Mouse (Mus musculus): Measurements from ENCODE around the gene St14. TPM values are rescaled to one million over a fixed set of nuclear protein-coding genes. Genes with fewer than 3 reads are reported as not detected.
"Not testable (repeated sequence)": the region's sequence is repeated elsewhere in the genome, so short reads cannot be mapped to it uniquely, and the experiment has no call there.

The St14 gene
- 2.6 TPM in 1 of 2 replicates, not detected in the other for polyA plus RNA-seq (2012; ENCODE audit: insufficient read depth, low replicate concordance)

- TF ChIP-seq GATA1 (IDR thresholded peaks at IDR 0.05; ENCODE audit: borderline replicate concordance, low read length) (no peak), FLI1 (IDR thresholded peaks at IDR 0.05; ENCODE audit: low read length) (no peak)
- H3K36me3 ChIP-seq (replicated peaks; ENCODE audit: low read length): no peaks in the 10 kb centered on the region
- no peaks in the 10 kb centered on the region for H3K9me3 ChIP-seq
- H3K4me3 ChIP-seq (replicated peaks): peak within 1 kb of the TSS; percentile 91
- H3K27me3 ChIP-seq (replicated peaks): peaks cover 93% of the 10 kb centered on the region
- peaks cover 58% of the 10 kb centered on the region for H3K4me1 ChIP-seq
Measured at GRCm38 (mm10) chr9:31131205-31131968, at the start of gene St14. TSS of gene St14 (minus strand) at chr9:31131853.

GRCm38 (mm10) chr9:31177692-31178091, 46.0 kb upstream of the St14 start:
- Histone ChIP-seq H3K9me3 (no peaks in the 10 kb centered on the region), H3K4me1 (peaks cover 13% of the 10 kb centered on the region; the same call in 1 of the 2 replicates), H3K36me3 (replicated peaks; ENCODE audit: low read length) (no peaks in the 10 kb centered on the region), H3K4me3 (replicated peaks) (no peak overlapping the region), H3K27me3 (replicated peaks) (peaks cover 3% of the 10 kb centered on the region)
- TF ChIP-seq GATA1 (IDR thresholded peaks at IDR 0.05; ENCODE audit: borderline replicate concordance, low read length): no peak
- no peak for TF ChIP-seq FLI1 (IDR thresholded peaks at IDR 0.05; ENCODE audit: low read length)

DNA sequence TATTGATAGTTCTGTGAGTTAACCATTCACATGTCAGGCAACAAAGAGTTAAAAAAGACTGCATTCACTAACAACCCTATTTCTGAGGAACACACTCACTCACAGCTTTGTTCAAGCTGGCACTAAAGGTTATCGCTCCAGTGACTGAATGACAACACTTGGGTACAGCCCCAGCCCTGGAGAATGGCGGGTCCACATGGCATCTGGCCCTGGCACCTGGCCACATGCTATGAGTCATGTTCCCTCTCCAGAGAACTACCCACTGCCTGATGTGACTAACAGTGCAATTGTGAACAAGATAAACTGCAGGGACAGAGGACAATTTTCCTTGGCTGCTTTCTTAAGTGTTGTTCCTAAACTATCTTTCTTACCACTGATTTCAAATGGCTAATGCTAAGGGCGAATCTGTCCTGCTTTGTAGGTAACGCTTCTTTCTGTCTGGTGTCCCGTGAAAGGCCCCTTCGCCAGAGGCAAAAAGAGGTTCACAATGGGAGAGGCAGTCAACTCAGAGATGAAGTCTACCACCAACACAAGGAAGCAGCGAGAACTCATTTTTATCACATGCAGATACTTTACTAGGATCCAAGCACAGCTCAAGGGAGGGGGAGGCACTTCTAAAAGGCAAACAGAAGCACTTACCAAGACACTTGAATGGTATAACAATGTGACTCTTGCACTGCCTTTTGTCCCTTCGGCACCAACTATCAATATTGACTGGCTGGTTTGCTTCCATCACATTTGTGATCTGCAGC, 44.9 kb upstream of the St14 start:
- Histone ChIP-seq H3K9me3 (no peaks in the 10 kb centered on the region), H3K36me3 (replicated peaks; ENCODE audit: low read length) (no peaks in the 10 kb centered on the region), H3K4me3 (replicated peaks) (no peak overlapping the region), H3K4me1 (peaks cover 13% of the 10 kb centered on the region; the same call in 1 of the 2 replicates), H3K27me3 (replicated peaks) (peaks cover 5% of the 10 kb centered on the region)
- TF ChIP-seq GATA1 (IDR thresholded peaks at IDR 0.05; ENCODE audit: borderline replicate concordance, low read length): no peak
- no peak for TF ChIP-seq FLI1 (IDR thresholded peaks at IDR 0.05; ENCODE audit: low read length)

DNA sequence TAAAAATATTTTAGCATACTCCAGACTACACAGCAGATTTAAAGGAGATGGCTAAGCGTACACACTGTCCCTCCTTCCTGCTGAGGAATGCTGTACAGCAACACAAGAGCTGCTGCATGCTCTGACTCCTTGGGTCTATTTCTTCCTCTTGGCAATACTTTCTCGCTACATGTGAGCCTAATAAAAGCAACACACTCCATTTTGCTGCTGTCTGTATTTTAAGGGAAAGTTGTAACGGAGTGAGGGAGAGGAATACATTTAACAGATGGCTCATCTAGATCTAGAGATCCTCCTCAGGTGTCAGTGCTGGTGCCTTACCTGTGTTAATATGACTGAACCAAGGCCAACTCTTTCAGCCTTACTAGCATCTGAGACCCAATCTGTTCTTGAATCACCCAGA, 44.3 kb upstream of the St14 start:
- Histone ChIP-seq H3K36me3 (replicated peaks; ENCODE audit: low read length) (no peaks in the 10 kb centered on the region), H3K27me3 (replicated peaks) (peaks cover 5% of the 10 kb centered on the region), H3K9me3 (no peaks in the 10 kb centered on the region), H3K4me3 (replicated peaks) (no peak overlapping the region), H3K4me1 (peaks cover 18% of the 10 kb centered on the region)
- TF ChIP-seq FLI1 (IDR thresholded peaks at IDR 0.05; ENCODE audit: low read length) (no peak), GATA1 (IDR thresholded peaks at IDR 0.05; ENCODE audit: borderline replicate concordance, low read length) (no peak)

GRCm38 (mm10) chr9:31175346-31175745, 43.7 kb upstream of the St14 start:
- H3K4me3 ChIP-seq (replicated peaks): no peak overlapping the region
- peaks cover 20% of the 10 kb centered on the region for H3K4me1 ChIP-seq
- peaks cover 5% of the 10 kb centered on the region for H3K27me3 ChIP-seq (replicated peaks)
- TF ChIP-seq FLI1 (IDR thresholded peaks at IDR 0.05; ENCODE audit: low read length) (no peak), GATA1 (IDR thresholded peaks at IDR 0.05; ENCODE audit: borderline replicate concordance, low read length) (no peak)
- H3K36me3 ChIP-seq (replicated peaks; ENCODE audit: low read length): no peaks in the 10 kb centered on the region
- no peaks in the 10 kb centered on the region for H3K9me3 ChIP-seq

GRCm38 (mm10) chr9:31168356-31169093, 36.9 kb upstream of the St14 start:
- no peak overlapping the region for H3K4me3 ChIP-seq (replicated peaks)
- H3K36me3 ChIP-seq (replicated peaks; ENCODE audit: low read length): peaks cover 2% of the 10 kb centered on the region
- no peaks in the 10 kb centered on the region for H3K9me3 ChIP-seq
- peaks cover 11% of the 10 kb centered on the region for H3K4me1 ChIP-seq
- peaks cover 8% of the 10 kb centered on the region for H3K27me3 ChIP-seq (replicated peaks)
- TF ChIP-seq FLI1 (IDR thresholded peaks at IDR 0.05; ENCODE audit: low read length): no peak
- no peak for TF ChIP-seq GATA1 (IDR thresholded peaks at IDR 0.05; ENCODE audit: borderline replicate concordance, low read length)

- Histone ChIP-seq H3K27me3 (replicated peaks) (peaks cover 8% of the 10 kb centered on the region), H3K4me3 (replicated peaks) (no peak overlapping the region), H3K9me3 (no peaks in the 10 kb centered on the region), H3K36me3 (replicated peaks; ENCODE audit: low read length) (peaks cover 2% of the 10 kb centered on the region), H3K4me1 (peaks cover 18% of the 10 kb centered on the region)
- no peak for TF ChIP-seq GATA1 (IDR thresholded peaks at IDR 0.05; ENCODE audit: borderline replicate concordance, low read length)
- no peak for TF ChIP-seq FLI1 (IDR thresholded peaks at IDR 0.05; ENCODE audit: low read length)
Measured at GRCm38 (mm10) chr9:31167305-31167704, 35.7 kb upstream of the St14 start.

- not testable (repeated sequence) for H3K27me3 ChIP-seq (replicated peaks); H3K9me3 ChIP-seq; H3K36me3 ChIP-seq (replicated peaks; ENCODE audit: low read length); H3K4me3 ChIP-seq (replicated peaks)
- H3K4me1 ChIP-seq: peaks cover 10% of the 10 kb centered on the region
Measured at GRCm38 (mm10) chr9:31165505-31165904, 33.9 kb upstream of the St14 start.

- Histone ChIP-seq H3K27me3 (replicated peaks) (peaks cover 6% of the 10 kb centered on the region), H3K4me1 (peaks cover 10% of the 10 kb centered on the region), H3K36me3 (replicated peaks; ENCODE audit: low read length) (peaks cover 1% of the 10 kb centered on the region), H3K9me3 (no peaks in the 10 kb centered on the region), H3K4me3 (replicated peaks) (no peak overlapping the region)
- no peak for TF ChIP-seq FLI1 (IDR thresholded peaks at IDR 0.05; ENCODE audit: low read length)
- TF ChIP-seq GATA1 (IDR thresholded peaks at IDR 0.05; ENCODE audit: borderline replicate concordance, low read length): no peak
Measured at GRCm38 (mm10) chr9:31163327-31163726, 31.7 kb upstream of the St14 start.
